Mouse (Mus musculus) lung, embryonic 15.5 days (tissue): ENCODE measurements around the gene St8sia1. TPM values are rescaled to one million over a fixed set of nuclear protein-coding genes. Genes with fewer than 3 reads are reported as not detected.

Source experiments
- ATAC-seq: fragments of 200-750 bp; cut with Nextera tagmentation; 2 replicates; pipeline ENCODE4 v1.8.0; 2017; ENCODE audit warnings: moderate number of reproducible peaks, borderline replicate concordance; ENCODE audit not compliant: low FRiP score, low TSS enrichment; ENCODE audit errors: extremely low read depth
- H3K27ac ChIP-seq: fragments of 300-500 bp; sonication (generic); 2 replicates; pipeline ENCODE4 v1.5.1; 2015; ENCODE audit warnings: moderate library complexity, mild to moderate bottlenecking, inconsistent platforms
- H3K27me3 ChIP-seq: fragments of 300-500 bp; sonication (generic); 2 replicates; pipeline ENCODE4 v1.6.1; 2015; ENCODE audit warnings: inconsistent platforms
- H3K36me3 ChIP-seq: fragments of 300-500 bp; sonication (generic); 2 replicates; pipeline ENCODE4 v1.6.1; 2015; ENCODE audit warnings: inconsistent platforms
- H3K4me1 ChIP-seq: fragments of 300-500 bp; sonication (generic); 2 replicates; pipeline ENCODE4 v1.6.1; 2015; ENCODE audit warnings: inconsistent platforms
- H3K4me2 ChIP-seq: fragments of 300-500 bp; sonication (generic); 2 replicates; pipeline ENCODE4 v1.6.1; 2015; ENCODE audit warnings: inconsistent platforms, mild to moderate bottlenecking, moderate library complexity
- H3K4me3 ChIP-seq: fragments of 300-500 bp; sonication (generic); 2 replicates; pipeline ENCODE4 v1.5.1; 2015; ENCODE audit warnings: mild to moderate bottlenecking, inconsistent platforms
- H3K9ac ChIP-seq: fragments of 300-500 bp; sonication (generic); 2 replicates; pipeline ENCODE4 v1.6.1; 2015; ENCODE audit warnings: inconsistent platforms
- H3K9me3 ChIP-seq: fragments of 300-500 bp; sonication (generic); 2 replicates; pipeline ENCODE4 v1.6.1; 2016; ENCODE audit warnings: inconsistent platforms
- WGBS: fragments of 180-500 bp; shearing (Covaris S2); methylation state at CpG from one replicate; pipeline ENCODE4 v1.1.7; 2015; 5-methylcytosine and 5-hydroxymethylcytosine counted together
- polyA plus RNA-seq: library from polyadenylated mRNA; unstranded; fragments of >200 nt; fragmentation: Nextera tagmentation; extraction: Ambion mirVana; gene quantifications from 2 replicates; pipeline ENCODE4 v1.2.1, GENCODE M21; 2015

The St8sia1 gene
- polyA plus RNA-seq, 1 experiment from 2014 or later, result 0.46 TPM

GRCm38 (mm10) chr6:142938074-142938473, 26.2 kb downstream of the St8sia1 start:
- peaks cover 6% of the 10 kb centered on the region; the same call in 1 of the 2 replicates for H3K27me3 ChIP-seq
- H3K4me2 ChIP-seq, result no peak overlapping the region
- no peaks in the 10 kb centered on the region for H3K9me3 ChIP-seq
- ATAC-seq, result peak; percentile 16; the same call in 1 of the 2 replicates
- H3K36me3 ChIP-seq, result no peaks in the 10 kb centered on the region
- H3K4me3 ChIP-seq, result no peak overlapping the region
- peaks cover 15% of the 10 kb centered on the region for H3K4me1 ChIP-seq
- no peak overlapping the region for H3K27ac ChIP-seq
- H3K9ac ChIP-seq, result no peak overlapping the region

DNA sequence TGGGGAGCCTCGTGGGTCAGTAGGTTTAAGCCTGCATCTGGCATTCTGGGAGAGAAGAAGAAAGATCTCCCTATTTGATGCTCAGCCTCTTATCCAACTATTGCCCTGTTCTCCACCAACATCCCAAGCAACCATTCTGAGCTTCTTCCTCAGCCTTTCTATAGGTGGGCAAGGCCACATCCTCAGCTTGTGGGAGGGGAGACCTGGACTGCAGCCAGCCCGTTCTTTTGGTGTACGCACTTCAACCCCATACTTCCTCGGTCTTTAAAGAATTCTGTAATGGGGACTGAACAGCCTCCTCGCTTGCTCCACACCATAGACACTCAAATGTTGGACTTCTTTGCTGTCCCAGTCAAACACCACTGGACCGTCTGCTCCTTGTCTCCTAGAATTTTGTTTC, 31.7 kb downstream of the St8sia1 start:
- no peak overlapping the region for H3K27ac ChIP-seq
- H3K4me2 ChIP-seq, result no peak overlapping the region
- no peaks in the 10 kb centered on the region for H3K4me1 ChIP-seq
- no peaks in the 10 kb centered on the region for H3K36me3 ChIP-seq
- WGBS, result 58% methylated on average over 6 of the region's 6 CpGs
- peaks cover 10% of the 10 kb centered on the region; the same call in 1 of the 2 replicates for H3K27me3 ChIP-seq
- no peak overlapping the region for H3K4me3 ChIP-seq
- no peaks in the 10 kb centered on the region for H3K9me3 ChIP-seq
- H3K9ac ChIP-seq, result no peak overlapping the region
- no peak for ATAC-seq

GRCm38 (mm10) chr6:142932144-142932543, 32.1 kb downstream of the St8sia1 start:
- no peak for ATAC-seq
- no peak overlapping the region for H3K4me2 ChIP-seq
- WGBS, result 58% methylated on average over 9 of the region's 9 CpGs

DNA sequence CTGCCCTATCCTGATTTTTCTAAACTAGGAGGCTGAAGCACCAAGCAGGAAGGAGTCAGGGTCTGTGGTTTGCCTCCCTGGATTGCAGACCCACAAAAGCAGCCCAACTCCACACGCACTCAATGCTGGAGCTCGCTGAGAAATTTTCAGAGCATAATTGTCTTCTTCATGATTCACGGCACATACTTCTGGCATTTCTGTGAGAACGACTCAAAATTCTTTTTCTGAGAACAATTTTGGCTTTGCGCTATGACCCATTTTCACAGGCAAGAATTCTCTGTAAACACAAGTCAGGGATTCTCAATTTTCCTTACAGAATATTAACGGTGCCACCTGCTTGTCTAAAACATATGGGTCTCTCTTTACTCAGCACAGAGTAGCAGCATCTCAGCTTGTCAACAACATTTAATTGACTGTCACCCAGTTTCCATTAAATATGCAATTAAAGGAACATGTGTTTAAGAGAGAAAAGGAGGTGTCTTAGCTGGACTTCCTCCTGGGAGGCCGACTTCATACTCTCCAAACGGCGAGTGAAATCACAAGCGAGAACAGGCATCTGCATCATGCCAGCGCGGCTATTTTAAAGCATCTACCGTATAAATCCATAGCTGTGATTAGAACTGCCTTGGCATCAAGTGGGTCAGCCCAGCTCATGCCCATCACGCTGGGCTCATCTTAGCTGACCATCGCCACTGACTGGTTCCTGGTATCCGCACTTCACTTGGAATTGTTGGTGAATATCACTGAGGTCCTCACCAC, 35.5 kb downstream of the St8sia1 start:
- Histone ChIP-seq H3K4me3 (no peak overlapping the region), H3K4me1 (no peaks in the 10 kb centered on the region), H3K36me3 (no peaks in the 10 kb centered on the region), H3K27ac (no peak overlapping the region), H3K9me3 (no peaks in the 10 kb centered on the region), H3K9ac (no peak overlapping the region), H3K4me2 (no peak overlapping the region), H3K27me3 (peaks cover 8% of the 10 kb centered on the region; the same call in 1 of the 2 replicates)
- 84% methylated on average over 16 of the region's 16 CpGs for WGBS
- ATAC-seq, result no peak

More at GRCm38 (mm10) chr6:142932144-142932543, 32.1 kb downstream of the St8sia1 start:
- Histone ChIP-seq H3K4me1 (no peaks in the 10 kb centered on the region), H3K4me3 (no peak overlapping the region), H3K9me3 (no peaks in the 10 kb centered on the region), H3K27ac (no peak overlapping the region), H3K36me3 (no peaks in the 10 kb centered on the region), H3K9ac (no peak overlapping the region), H3K27me3 (peaks cover 10% of the 10 kb centered on the region; the same call in 1 of the 2 replicates)

DNA sequence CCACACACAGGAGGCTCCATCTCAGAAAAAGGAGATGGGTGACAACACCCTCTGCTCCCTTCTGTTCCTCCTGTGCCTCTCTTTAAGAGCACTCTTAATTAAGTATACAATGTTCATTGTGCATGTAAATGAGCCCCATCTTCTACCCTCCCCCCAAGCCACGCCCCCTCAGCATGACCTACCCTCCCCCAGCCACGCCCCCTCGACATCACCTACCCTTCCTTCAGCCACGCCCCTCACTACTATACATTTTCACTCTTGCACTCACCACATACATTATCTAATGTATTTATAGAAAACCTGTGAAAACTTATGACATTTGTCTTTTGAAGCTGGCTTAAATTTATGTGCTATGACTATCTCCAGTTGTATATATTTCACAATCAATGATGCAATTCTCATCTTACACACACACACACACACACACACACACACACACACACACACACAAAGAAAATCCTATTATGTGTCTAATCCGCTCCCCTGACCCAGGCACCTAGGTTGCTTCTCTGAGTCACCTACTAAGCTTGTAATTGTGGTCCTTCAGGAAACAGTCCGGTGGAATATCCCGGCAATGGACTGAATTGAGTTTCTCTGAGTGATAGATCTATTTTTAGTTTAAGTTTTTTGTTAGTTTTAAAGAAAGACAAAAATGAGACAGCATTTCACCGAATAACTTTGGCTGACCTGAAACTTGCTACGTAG, 37.2 kb downstream of the St8sia1 start:
- Histone ChIP-seq H3K9ac (no peak overlapping the region), H3K27ac (no peak overlapping the region), H3K4me2 (no peak overlapping the region), H3K36me3 (no peaks in the 10 kb centered on the region), H3K9me3 (no peaks in the 10 kb centered on the region), H3K27me3 (no peaks in the 10 kb centered on the region), H3K4me1 (no peaks in the 10 kb centered on the region), H3K4me3 (no peak overlapping the region)
- 83% methylated on average over 9 of the region's 9 CpGs for WGBS
- ATAC-seq, result no peak

- H3K9ac ChIP-seq, result no peak overlapping the region
- no peaks in the 10 kb centered on the region for H3K9me3 ChIP-seq
- no peaks in the 10 kb centered on the region for H3K27me3 ChIP-seq
- H3K4me2 ChIP-seq, result no peak overlapping the region
- ATAC-seq, result no peak
- no peaks in the 10 kb centered on the region for H3K36me3 ChIP-seq
- WGBS, result 73% methylated on average over 5 of the region's 5 CpGs
- no peaks in the 10 kb centered on the region for H3K4me1 ChIP-seq
- H3K27ac ChIP-seq, result no peak overlapping the region
- no peak overlapping the region for H3K4me3 ChIP-seq
Measured at GRCm38 (mm10) chr6:142925921-142926320, 38.3 kb downstream of the St8sia1 start.

- H3K4me3 ChIP-seq, result no peak overlapping the region
- WGBS, result 90% methylated on average over 3 of the region's 3 CpGs
- no peak overlapping the region for H3K9ac ChIP-seq
- no peaks in the 10 kb centered on the region for H3K4me1 ChIP-seq
- H3K4me2 ChIP-seq, result no peak overlapping the region
- no peak overlapping the region for H3K27ac ChIP-seq
- no peaks in the 10 kb centered on the region for H3K9me3 ChIP-seq
- no peaks in the 10 kb centered on the region for H3K27me3 ChIP-seq
- ATAC-seq, result no peak
- H3K36me3 ChIP-seq, result no peaks in the 10 kb centered on the region
Measured at GRCm38 (mm10) chr6:142925374-142925773, 38.9 kb downstream of the St8sia1 start.

DNA sequence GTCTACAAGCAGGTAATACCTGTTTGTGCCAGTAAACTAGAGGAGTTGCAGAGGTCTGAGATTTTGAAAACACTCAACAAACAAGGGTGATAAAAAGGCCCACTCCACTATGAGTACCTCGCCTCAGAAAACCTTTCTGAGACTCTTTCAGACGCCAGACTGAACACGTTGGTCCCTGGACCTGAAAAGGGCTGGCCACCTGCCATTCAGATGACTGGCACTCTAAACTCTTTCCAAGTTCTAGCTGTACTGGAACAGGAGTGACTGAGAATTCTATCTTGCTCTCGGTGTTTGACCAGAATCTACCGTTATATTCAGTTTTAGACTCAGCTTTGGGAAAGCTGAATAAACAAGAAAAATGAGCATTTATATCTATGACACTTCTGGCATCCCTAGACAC, 43.4 kb downstream of the St8sia1 start:
- WGBS, result 45% methylated on average over 5 of the region's 5 CpGs
- H3K9ac ChIP-seq, result no peak overlapping the region
- H3K4me3 ChIP-seq, result no peak overlapping the region
- no peak overlapping the region for H3K4me2 ChIP-seq
- no peak overlapping the region for H3K27ac ChIP-seq
- no peaks in the 10 kb centered on the region for H3K27me3 ChIP-seq
- H3K36me3 ChIP-seq, result no peaks in the 10 kb centered on the region
- no peaks in the 10 kb centered on the region for H3K4me1 ChIP-seq
- ATAC-seq, result no peak
- no peaks in the 10 kb centered on the region for H3K9me3 ChIP-seq

DNA sequence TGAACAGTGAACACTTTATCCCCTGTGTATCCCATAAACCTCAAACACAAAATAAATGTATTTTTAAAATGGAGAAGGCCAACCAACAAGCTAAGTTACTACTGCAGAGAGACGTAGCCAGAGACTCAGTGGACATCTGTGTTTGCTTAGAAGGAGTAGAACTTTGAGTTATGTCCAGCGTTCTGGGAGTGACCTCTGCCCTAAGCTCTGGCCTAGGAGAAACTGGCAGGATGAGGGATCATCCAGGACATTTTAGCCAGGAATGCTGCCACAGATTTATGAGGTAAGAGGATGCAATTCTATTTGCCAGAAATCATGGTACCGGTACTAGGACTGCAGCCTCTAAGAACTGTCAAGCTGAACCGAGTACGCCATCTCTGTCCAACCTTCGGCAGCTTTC, 45.6 kb downstream of the St8sia1 start:
- Histone ChIP-seq H3K27me3 (no peaks in the 10 kb centered on the region), H3K36me3 (no peaks in the 10 kb centered on the region), H3K9me3 (no peaks in the 10 kb centered on the region), H3K9ac (no peak overlapping the region), H3K4me2 (no peak overlapping the region), H3K27ac (no peak overlapping the region), H3K4me3 (no peak overlapping the region), H3K4me1 (no peaks in the 10 kb centered on the region)
- 72% methylated on average over 6 of the region's 6 CpGs for WGBS
- no peak for ATAC-seq

- Histone ChIP-seq H3K9ac (no peak overlapping the region), H3K4me1 (no peaks in the 10 kb centered on the region), H3K4me2 (no peak overlapping the region), H3K36me3 (no peaks in the 10 kb centered on the region), H3K27me3 (no peaks in the 10 kb centered on the region), H3K27ac (no peak overlapping the region), H3K9me3 (no peaks in the 10 kb centered on the region), H3K4me3 (no peak overlapping the region)
- WGBS, result 81% methylated on average over 13 of the region's 13 CpGs
- peak; percentile 35; the same call in 1 of the 2 replicates for ATAC-seq
Measured at GRCm38 (mm10) chr6:142917471-142917901, 46.8 kb downstream of the St8sia1 start.

DNA sequence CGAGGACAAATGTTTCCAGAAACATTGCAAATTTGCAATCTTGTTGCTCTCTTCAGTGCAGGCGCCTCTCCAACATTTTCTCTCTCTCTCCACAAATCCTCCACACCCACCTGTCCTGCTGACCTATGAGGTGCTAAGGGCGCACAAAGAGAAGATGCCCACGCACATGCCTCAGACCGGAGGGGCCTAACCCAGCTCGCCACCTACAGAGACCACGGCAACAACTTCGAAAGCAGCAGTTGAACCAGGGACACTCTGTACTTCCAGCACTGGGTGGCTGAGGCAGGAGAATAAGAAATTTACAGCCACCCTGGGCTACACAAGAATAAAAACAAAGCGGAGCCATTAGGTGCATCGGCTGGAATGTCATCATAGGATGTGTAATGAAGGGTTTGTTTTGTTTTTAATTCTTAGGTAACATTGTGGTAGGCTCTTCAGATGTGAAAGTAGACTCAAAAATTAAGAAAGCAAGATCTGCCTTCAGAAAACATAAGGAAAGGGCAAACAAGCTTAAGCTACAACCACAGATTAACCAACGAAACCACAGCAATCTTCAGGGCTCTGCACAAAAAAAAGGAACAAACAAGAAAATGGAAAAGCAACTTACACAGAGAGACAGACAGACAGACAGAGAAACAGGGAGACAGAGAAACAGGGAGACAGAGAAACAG, 47.8 kb downstream of the St8sia1 start:
- Histone ChIP-seq H3K4me2 (no peak overlapping the region), H3K36me3 (no peaks in the 10 kb centered on the region), H3K9ac (no peak overlapping the region), H3K9me3 (no peaks in the 10 kb centered on the region), H3K4me1 (no peaks in the 10 kb centered on the region), H3K27me3 (no peaks in the 10 kb centered on the region), H3K27ac (no peak overlapping the region), H3K4me3 (no peak overlapping the region)
- WGBS, result 82% methylated on average over 11 of the region's 11 CpGs
- no peak for ATAC-seq

DNA sequence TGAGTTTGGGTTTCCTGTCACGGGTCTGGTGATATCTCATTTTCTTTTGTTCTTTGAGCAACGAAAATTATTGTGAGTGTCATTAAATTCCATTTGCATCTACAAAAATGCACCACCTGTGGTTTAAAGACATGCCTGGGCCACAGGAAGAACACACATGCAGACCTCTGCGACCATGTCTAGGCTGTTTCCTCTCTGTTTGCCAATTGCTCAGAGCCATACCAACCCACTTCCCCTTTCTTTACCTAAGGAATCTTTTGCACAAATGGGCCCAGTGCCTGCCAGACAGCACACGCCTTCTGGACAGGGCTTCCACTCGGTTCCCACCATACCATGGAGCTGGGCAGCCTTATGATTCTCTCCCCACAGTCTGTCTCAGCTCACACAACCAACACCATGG, 48.8 kb downstream of the St8sia1 start:
- 63% methylated on average over 5 of the region's 5 CpGs for WGBS
- H3K4me3 ChIP-seq, result no peak overlapping the region

More for the DNA sequence above, 48.8 kb downstream of the St8sia1 start:
- no peak for ATAC-seq
- Histone ChIP-seq H3K27me3 (no peaks in the 10 kb centered on the region), H3K4me2 (no peak overlapping the region), H3K9me3 (no peaks in the 10 kb centered on the region), H3K9ac (no peak overlapping the region), H3K27ac (no peak overlapping the region), H3K4me1 (no peaks in the 10 kb centered on the region), H3K36me3 (no peaks in the 10 kb centered on the region)
